Mouse (Mus musculus) bone marrow, adult 2 months (tissue): ENCODE results near the gene Tsc1. TPM values are rescaled to one million over a fixed set of nuclear protein-coding genes. Genes with fewer than 3 reads are reported as not detected.

ENCODE experiments used
- H3K27ac ChIP-seq: fragments of 200-500 bp; 2 replicates; pipeline ENCODE4 v1.5.1; 2012; ENCODE audit warnings: low read depth, mild to moderate bottlenecking, control low read depth, inconsistent platforms, low read length; ENCODE audit not compliant: control insufficient read depth, poor library complexity, insufficient read depth
- H3K4me1 ChIP-seq: fragments of 200-500 bp; 2 replicates; pipeline ENCODE4 v1.6.1; 2011; ENCODE audit warnings: low read length; ENCODE audit not compliant: control insufficient read depth, insufficient read depth
- H3K4me3 ChIP-seq: fragments of 200-500 bp; replicated peaks from 2 replicates; pipeline ENCODE3; 2011; ENCODE audit warnings: mild to moderate bottlenecking, low read depth, low read length, control low read depth; ENCODE audit not compliant: control insufficient read depth
- CTCF ChIP-seq: fragments of 200-500 bp; IDR thresholded peaks from 2 replicates; pipeline ENCODE4 v1.5.1; 2011; ENCODE audit warnings: low read length, control low read depth; ENCODE audit not compliant: control insufficient read depth, insufficient read depth
- POLR2A ChIP-seq: fragments of 200-500 bp; IDR thresholded peaks from 2 replicates; pipeline ENCODE4 v1.6.1; 2011; ENCODE audit warnings: low read depth, mild to moderate bottlenecking, control low read depth, low read length, borderline replicate concordance; ENCODE audit not compliant: control insufficient read depth
- WGBS: fragments of 180-500 bp; shearing (Covaris S2); methylation state at CpG from one replicate; pipeline ENCODE4 v1.1.7; 2018; 5-methylcytosine and 5-hydroxymethylcytosine counted together
- polyA plus RNA-seq: library from polyadenylated mRNA; stranded (reverse); fragments of >200 nt; gene quantifications from 2 replicates; pipeline ENCODE4 v1.2.4, GENCODE M21; 2011; ENCODE audit warnings: low replicate concordance; ENCODE audit not compliant: missing spikeins, insufficient read depth, insufficient read length

The Tsc1 gene
- polyA plus RNA-seq, 1 experiment, result 12.5 TPM

DNA sequence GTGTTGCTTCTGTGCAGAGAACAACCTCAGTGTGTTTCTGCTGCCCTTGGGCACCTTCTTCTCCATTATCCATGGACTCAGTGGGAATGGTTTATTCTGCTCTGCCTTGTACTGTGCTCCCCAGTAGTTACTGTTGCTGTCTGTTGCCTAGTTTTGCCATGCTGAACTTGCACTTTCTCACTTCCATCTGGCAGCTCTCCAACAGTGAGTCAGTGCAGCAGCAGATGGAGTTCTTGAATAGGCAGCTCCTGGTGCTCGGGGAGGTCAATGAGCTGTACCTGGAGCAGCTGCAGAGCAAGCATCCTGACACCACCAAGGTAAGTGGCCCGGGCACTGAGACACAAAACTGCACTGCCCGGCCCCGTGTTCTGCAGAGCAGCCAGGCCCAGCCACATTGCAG is 40.7 kb downstream of the Tsc1 start:
- TF ChIP-seq CTCF, result no peak
- no peak overlapping the region for H3K27ac ChIP-seq
- WGBS, result 82% methylated on average over 4 of the region's 4 CpGs

DNA sequence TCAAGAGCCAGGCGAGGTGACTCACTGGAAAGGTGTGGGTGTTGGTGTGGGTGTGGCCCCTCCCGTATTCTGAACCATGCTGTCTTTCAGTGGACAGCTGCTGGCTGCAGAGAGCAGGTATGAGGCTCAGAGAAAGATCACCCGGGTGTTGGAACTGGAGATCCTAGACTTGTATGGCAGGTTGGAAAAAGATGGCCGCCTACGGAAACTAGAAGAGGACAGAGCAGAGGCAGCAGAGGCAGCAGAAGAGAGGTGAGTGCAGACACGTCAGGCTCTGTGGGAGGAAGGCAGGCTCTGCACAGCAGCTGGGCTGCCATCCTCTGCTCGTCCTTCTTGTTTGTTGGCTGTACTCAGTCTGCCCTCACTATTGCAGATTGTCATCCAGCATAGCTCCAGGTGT is 44.9 kb downstream of the Tsc1 start:
- Histone ChIP-seq H3K4me1 (no peaks in the 10 kb centered on the region), H3K27ac (no peak overlapping the region), H3K4me3 (no peak overlapping the region)
- WGBS, result 82% methylated on average over 7 of the region's 7 CpGs
- TF ChIP-seq POLR2A, result no peak
- no peak for TF ChIP-seq CTCF

More for the DNA sequence above, 40.7 kb downstream of the Tsc1 start:
- Histone ChIP-seq H3K4me3 (no peak overlapping the region), H3K4me1 (no peaks in the 10 kb centered on the region)

- Histone ChIP-seq H3K4me3 (no peak overlapping the region), H3K4me1 (no peaks in the 10 kb centered on the region), H3K27ac (no peak overlapping the region)
- no peak for TF ChIP-seq POLR2A
- TF ChIP-seq CTCF, result peak; percentile 78
- WGBS, result 43% methylated on average over 3 of the region's 3 CpGs
Measured at GRCm38 (mm10) chr2:28688431-28688830, 47.4 kb downstream of the Tsc1 start.

GRCm38 (mm10) chr2:28692692-28693091 is 51.7 kb downstream of the Tsc1 start:
- H3K4me1 ChIP-seq, result no peaks in the 10 kb centered on the region
- no peak overlapping the region for H3K4me3 ChIP-seq
- WGBS, result 82% methylated on average over 9 of the region's 9 CpGs
- TF ChIP-seq CTCF (no peak), POLR2A (no peak)
- no peak overlapping the region for H3K27ac ChIP-seq

DNA sequence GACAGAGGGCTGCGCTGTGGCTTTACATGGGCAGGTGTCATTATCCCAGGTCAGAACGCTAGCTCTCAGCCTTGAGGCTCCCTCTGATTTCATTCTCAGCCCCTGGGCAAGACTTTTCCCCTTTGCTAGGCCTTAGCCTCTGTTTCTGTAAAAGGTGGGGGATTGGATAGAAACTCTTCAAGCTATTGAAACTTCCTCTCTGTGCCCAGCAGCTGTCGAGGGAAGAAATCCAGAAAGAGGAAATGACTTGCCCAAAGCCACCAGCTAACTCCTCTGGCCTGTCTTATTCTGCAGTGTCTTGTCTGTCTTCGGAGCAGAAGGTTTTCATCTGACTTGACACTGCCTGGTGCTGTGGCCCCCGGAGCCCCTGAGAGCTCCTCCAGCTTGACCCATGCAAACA is 57.5 kb downstream of the Tsc1 start:
- peak overlapping the region; percentile 16 for H3K4me3 ChIP-seq
- H3K4me1 ChIP-seq, result peaks cover 6% of the 10 kb centered on the region
- TF ChIP-seq POLR2A (no peak), CTCF (no peak)
- peak overlapping the region; percentile 59 for H3K27ac ChIP-seq
- 12% methylated on average over 5 of the region's 5 CpGs for WGBS

DNA sequence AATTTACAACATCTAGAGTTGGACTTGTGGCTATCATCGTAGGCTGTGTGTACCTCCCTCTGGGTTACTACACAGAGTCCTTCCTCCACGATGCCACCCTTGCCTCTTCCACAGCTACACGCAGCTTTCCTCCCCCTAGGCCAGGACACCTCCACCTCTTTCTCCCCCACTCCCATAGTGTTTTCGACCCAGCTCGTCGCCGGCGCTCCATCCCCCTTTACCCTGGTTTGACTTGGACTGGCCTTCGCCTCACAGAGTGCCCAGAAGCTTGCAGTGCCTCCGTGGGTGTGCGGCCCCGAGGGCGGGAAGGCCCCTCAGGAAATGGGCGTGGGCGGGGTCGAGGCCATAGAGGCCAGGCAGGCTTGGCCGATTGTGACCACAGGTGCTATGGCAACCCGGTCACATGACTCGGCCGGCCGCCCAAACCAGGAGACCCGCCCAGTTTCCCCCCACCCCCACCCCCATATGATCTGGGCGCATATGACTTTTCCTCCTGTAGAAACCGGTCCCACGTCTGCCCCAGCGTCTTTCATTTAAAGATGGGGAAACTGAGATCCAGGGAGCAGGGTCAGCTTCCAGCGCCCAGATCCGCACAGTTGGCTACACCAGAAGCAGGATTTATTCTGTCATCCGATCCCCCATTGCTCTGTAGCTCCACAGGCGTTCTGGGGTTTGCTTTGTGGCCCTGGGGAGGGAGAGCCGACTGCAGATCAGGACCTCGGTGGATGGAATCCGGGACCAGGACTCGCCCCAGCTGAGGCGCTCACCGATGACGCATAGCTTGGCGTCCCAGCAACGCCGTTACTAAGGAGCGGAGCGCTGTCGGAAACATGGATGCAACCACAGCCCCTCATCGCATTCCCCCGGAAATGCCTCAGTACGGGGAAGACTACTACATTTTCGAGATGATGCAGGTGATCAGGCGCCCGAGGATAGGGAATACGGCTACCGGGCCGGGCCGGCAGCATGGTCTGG is 58.6 kb downstream of the Tsc1 start, which contains the start of the genes Spaca9 and Ak8:
Gene Spaca9 (minus strand): TSS at position 367 of the 975 bp plus-strand sequence.
Gene Ak8 (plus strand): TSS at position 804 of the 975 bp plus-strand sequence.
- WGBS, result 1% methylated on average over 53 of the region's 53 CpGs
- H3K4me1 ChIP-seq, result peaks cover 6% of the 10 kb centered on the region
- H3K27ac ChIP-seq, result peak within 1 kb of the TSS; percentile 59
- peak within 1 kb of the TSS; percentile 55 for H3K4me3 ChIP-seq
- TF ChIP-seq CTCF (no peak), POLR2A (peak; percentile 62; the same call in 1 of the 2 replicates)

GRCm38 (mm10) chr2:28701646-28702262 is 60.7 kb downstream of the Tsc1 start:
- H3K4me1 ChIP-seq, result peaks cover 6% of the 10 kb centered on the region
- WGBS, result 50% methylated on average over 8 of the region's 8 CpGs
- H3K27ac ChIP-seq, result no peak overlapping the region
- H3K4me3 ChIP-seq, result no peak overlapping the region
- TF ChIP-seq POLR2A (no peak), CTCF (no peak)

DNA sequence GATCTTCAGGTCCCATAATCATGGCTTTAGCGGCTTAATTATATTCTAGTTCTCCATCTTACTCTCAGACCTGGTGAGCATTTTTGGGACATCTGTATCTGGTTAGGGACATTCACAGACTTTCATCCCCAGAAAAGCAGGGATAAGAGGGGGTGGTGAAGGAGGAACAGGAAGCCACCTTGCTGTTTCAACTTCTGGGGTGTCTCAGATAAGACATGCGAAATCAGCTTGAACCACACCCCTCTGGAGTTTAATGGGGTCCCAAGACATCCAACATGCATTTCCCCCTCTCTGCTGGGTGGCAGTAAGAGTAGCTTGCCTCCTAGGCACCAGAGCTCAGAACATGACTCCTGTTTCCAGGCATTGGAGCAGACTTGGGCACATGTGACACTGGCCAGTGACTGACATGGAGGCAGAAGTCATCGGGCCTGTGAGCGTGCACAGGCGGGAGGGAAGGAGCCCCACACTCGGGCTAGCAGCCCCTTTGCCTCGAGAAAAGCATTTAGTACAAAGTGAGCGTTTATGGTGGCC is 65.1 kb downstream of the Tsc1 start:
- H3K27ac ChIP-seq, result no peak overlapping the region
- TF ChIP-seq CTCF, result no peak
- TF ChIP-seq POLR2A, result no peak
- 70% methylated on average over 8 of the region's 8 CpGs for WGBS
- peaks cover 4% of the 10 kb centered on the region; the same call in 1 of the 2 replicates for H3K4me1 ChIP-seq
- H3K4me3 ChIP-seq, result no peak overlapping the region
